ENCODE assay signal across 18 mouse cellular contexts in the genomic region with DNA sequence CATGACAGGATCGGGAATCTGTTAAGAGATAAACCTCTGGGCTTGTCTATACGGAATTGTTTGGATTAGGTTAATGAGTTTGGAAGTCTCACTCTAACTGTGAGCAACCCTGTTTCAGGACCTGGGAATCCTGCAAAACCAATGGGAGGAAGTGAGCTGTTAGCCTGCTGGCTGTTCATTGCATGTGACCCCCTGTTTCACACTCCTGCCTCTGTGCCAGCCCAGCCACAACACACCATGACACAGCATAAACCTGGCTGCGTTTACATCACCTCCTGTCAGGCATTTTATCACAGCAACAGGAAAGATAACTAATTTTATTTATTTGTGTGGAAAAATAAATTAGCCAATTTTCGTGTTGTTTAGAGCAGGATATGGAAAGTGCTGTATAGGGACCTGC.
DNase-seq lines count a peak whose midpoint lies in the region; ATAC-seq and TF ChIP-seq lines count a peak whose summit lies in the region.
"Had no signal": no experiment of that assay in that cellular context is flagged by ENCODE, and none has a peak within 500 bp of the region (broad histone marks: within the 10 kb centered on the region; RNA-seq: fewer than 3 reads in every experiment).

No protein-coding gene starts in this region.

- H3K27me3 ChIP-seq in stomach, postnatal 0 days (ENCODE audit: control insufficient read depth, insufficient read depth, low read length): no peaks in the 10 kb centered on the region
- H3K27me3 ChIP-seq: embryonic facial prominence, embryonic 12.5 days; forebrain, embryonic 13.5 days; forebrain, embryonic 15.5 days had no signal

- no peak overlapping the region for H3K4me3 ChIP-seq in stomach, postnatal 0 days (ENCODE audit: low read depth, low read length)
- H3K4me3 ChIP-seq: embryonic facial prominence, embryonic 10.5 days; embryonic facial prominence, embryonic 12.5 days; forebrain, embryonic 13.5 days; forebrain, embryonic 15.5 days had no signal

- H3K9ac ChIP-seq in stomach, postnatal 0 days (ENCODE audit: low read length): no peak overlapping the region
- H3K9ac ChIP-seq: embryonic facial prominence, embryonic 12.5 days; forebrain, embryonic 13.5 days; forebrain, embryonic 15.5 days; forebrain, postnatal 0 days had no signal

- 36% methylated on average over 4 of the region's 4 CpGs for WGBS in stomach, postnatal 0 days

- no peaks in the 10 kb centered on the region for H3K36me3 ChIP-seq in stomach, postnatal 0 days (ENCODE audit: control insufficient read depth, insufficient read depth, low read length)
- H3K36me3 ChIP-seq: embryonic facial prominence, embryonic 10.5 days; embryonic facial prominence, embryonic 12.5 days; forebrain, embryonic 15.5 days had no signal

- no peaks in the 10 kb centered on the region for H3K9me3 ChIP-seq in stomach, postnatal 0 days (ENCODE audit: control insufficient read depth, low read length)
- H3K9me3 ChIP-seq: embryonic facial prominence, embryonic 10.5 days; embryonic facial prominence, embryonic 12.5 days; forebrain, embryonic 13.5 days; forebrain, embryonic 15.5 days had no signal

- TF ChIP-seq EP300 in stomach, postnatal 0 days (optimal IDR thresholded peaks at IDR 0.05): no peak

- peak; percentile 63; the same call in 1 of the 2 replicates for ATAC-seq in common myeloid progenitor, adult 5-6 weeks (replicated peaks; ENCODE audit: low read depth, poor library complexity, severe bottlenecking)
- ATAC-seq in hematopoietic stem cell, adult 5-6 weeks (replicated peaks in 1 of 2; ENCODE audit: insufficient read depth in 1 of 2, low FRiP score in 2 of 2, low TSS enrichment in 1 of 2, low read depth in 1 of 2, poor library complexity in 2 of 2, severe bottlenecking in 2 of 2): peak; percentile 49 to 53; a peak in 2 of 4 replicates
- ATAC-seq in stomach, postnatal 0 days (ENCODE audit: low FRiP score, low TSS enrichment): 0 out of 2 replicates have a peak, but pooled peaks have one; percentile 29
- ATAC-seq: forebrain, embryonic 13.5 days; forebrain, embryonic 15.5 days; forebrain, postnatal 0 days had no signal

- DNase-seq in stomach, postnatal 0 days (ENCODE audit: low spot score): no peak
- DNase-seq in ovary, postnatal 14 days (ENCODE audit: low spot score): no peak
- no peak for DNase-seq in adrenal gland, postnatal 14 days
- DNase-seq: adrenal gland, adult 2 months; adrenal gland, postnatal 10 days; adrenal gland, postnatal 36 days; cerebellum, adult 18-20 months; cerebellum, adult 8-10 months; cerebellum, adult 9-11 months; cerebellum, postnatal 14 days; cerebellum, postnatal 36 days; forebrain, postnatal 0 days had no signal

- H3K4me1 ChIP-seq in stomach, postnatal 0 days (replicated peaks; ENCODE audit: control insufficient read depth, insufficient read depth): no peaks in the 10 kb centered on the region
- H3K4me1 ChIP-seq: embryonic facial prominence, embryonic 10.5 days; embryonic facial prominence, embryonic 12.5 days; forebrain, embryonic 13.5 days; forebrain, embryonic 15.5 days had no signal

- no peak for TF ChIP-seq CTCF in stomach, postnatal 0 days (IDR thresholded peaks at IDR 0.05; ENCODE audit: low read depth)

- H3K27ac ChIP-seq in stomach, postnatal 0 days (replicated peaks): no peak overlapping the region
- H3K27ac ChIP-seq: embryonic facial prominence, embryonic 10.5 days; embryonic facial prominence, embryonic 12.5 days; forebrain, embryonic 13.5 days; forebrain, embryonic 15.5 days had no signal

- H3K4me2 ChIP-seq in stomach, postnatal 0 days (replicated peaks; ENCODE audit: low read depth): no peak overlapping the region
- H3K4me2 ChIP-seq: embryonic facial prominence, embryonic 12.5 days; forebrain, embryonic 13.5 days; forebrain, embryonic 15.5 days had no signal
